Mouse (Mus musculus) layer of hippocampus, postnatal 14 days (tissue): ENCODE data around the gene Rps27a. TPM values are rescaled to one million over a fixed set of nuclear protein-coding genes. Genes with fewer than 3 reads are reported as not detected.
A peak's percentile ranks its signal among the peaks of the same experiment; 100 is the strongest.

Experiments used
- DNase-seq, 2 experiments: peaks; one replicate each; pipeline ENCODE4 v3.0.0; 2021 to 2022; ENCODE audit warnings: low spot score in 2 of 2, mixed read lengths in 1 of 2
- total RNA-seq, 2 experiments: library from RNA; stranded (reverse); gene quantifications; 2 replicates each; pipeline ENCODE4 v1.2.3; 2021

Rps27a gene
- total RNA-seq, 2 experiments from 2014 or later = 439 to 442 TPM

- DNase-seq = peak; percentile 68 to 75
These were observed 33.1 kb downstream of the Rps27a start, which contains the start of gene Prorsd1 for GRCm38 (mm10) chr11:29514682-29515412. Prorsd1 (minus strand) TSS chr11:29515033.

- DNase-seq = no peak
These were observed 33.6 kb downstream of the Rps27a start for GRCm38 (mm10) chr11:29514325-29514681.

- DNase-seq = no peak
These were observed 34.9 kb downstream of the Rps27a start for GRCm38 (mm10) chr11:29512818-29513535.

- no peak for DNase-seq
These were observed 38.5 kb downstream of the Rps27a start for GRCm38 (mm10) chr11:29509421-29509820.

- no peak for DNase-seq
These were observed 42.8 kb downstream of the Rps27a start for GRCm38 (mm10) chr11:29504899-29505625.

- DNase-seq = no peak
These were observed 43.7 kb downstream of the Rps27a start for GRCm38 (mm10) chr11:29503948-29504893.

GRCm38 (mm10) chr11:29496962-29497361, 50.9 kb downstream of the Rps27a start:
- DNase-seq = no peak

Other genes with a start within 250 kb of the Rps27a start
- 10 to 100 TPM; 72.8 to 76.6 TPM for gene Ccdc88a, start 174.5 kb downstream of the Rps27a start, total RNA-seq
- 1 to 10 TPM; 4.7 TPM for gene Prorsd1, start 33.1 kb downstream of the Rps27a start, total RNA-seq
- 10 to 100 TPM; 37.7 to 41.7 TPM for gene Mtif2, start 21.7 kb downstream of the Rps27a start, total RNA-seq
- under 1 TPM in 1 of 2 experiments, not detected in 1; 0.37 TPM for gene Clhc1, start 159 bp downstream of the Rps27a start, total RNA-seq
- 100 to 1,000 TPM; 489 to 496 TPM for gene Rtn4, start 144.8 kb upstream of the Rps27a start, total RNA-seq